Mouse (Mus musculus): Measurements from ENCODE around the gene Kpna6. TPM values are rescaled to one million over a fixed set of nuclear protein-coding genes. Genes with fewer than 3 reads are reported as not detected.

Kpna6 gene
- polyA plus RNA-seq, 1 experiment from 2014 or later: 13.1 TPM

DNA sequence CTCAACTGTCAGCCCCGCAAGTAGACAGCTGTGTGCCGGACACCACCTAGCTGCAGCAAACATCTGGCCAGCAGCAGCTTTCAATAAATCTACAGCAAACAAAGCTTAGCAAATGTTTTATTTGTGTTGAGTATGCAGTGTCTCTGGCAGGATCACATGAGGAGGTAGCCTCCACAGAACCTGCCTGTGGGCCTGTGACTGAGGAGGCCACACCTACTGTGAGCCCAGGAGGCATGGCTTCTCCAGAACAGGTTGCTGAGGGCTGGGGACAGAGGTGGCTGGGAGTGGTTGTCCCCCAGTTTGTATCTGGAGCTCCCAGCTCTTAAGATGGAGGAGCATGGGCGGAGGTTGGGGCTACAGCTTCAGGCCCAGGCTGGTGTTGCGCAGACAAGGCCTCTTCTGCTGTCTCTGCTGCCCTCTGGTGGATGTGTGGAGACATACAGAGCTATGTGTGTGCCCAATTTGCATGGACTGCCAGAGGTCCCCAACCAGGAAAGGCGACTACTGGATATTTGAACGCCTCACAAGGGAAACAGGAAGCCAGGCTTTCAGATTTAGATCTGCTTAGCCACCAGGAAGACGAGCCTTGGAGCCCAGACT is 64.0 kb downstream of the Kpna6 start:
- Histone ChIP-seq H3K4me3 (ENCODE audit: low read depth, low read length) (no peak overlapping the region), H3K9me3 (ENCODE audit: control insufficient read depth, low read length) (no peaks in the 10 kb centered on the region), H3K9ac (ENCODE audit: low read length) (no peak overlapping the region), H3K4me1 (ENCODE audit: control insufficient read depth, insufficient read depth, low read length) (no peaks in the 10 kb centered on the region), H3K27me3 (ENCODE audit: control insufficient read depth, insufficient read depth, low read length) (no peaks in the 10 kb centered on the region), H3K4me2 (ENCODE audit: low read depth, severe bottlenecking) (no peak overlapping the region), H3K27ac (replicated peaks; ENCODE audit: low read depth, low read length) (no peak overlapping the region; the same call in 1 of the 2 replicates), H3K36me3 (ENCODE audit: control insufficient read depth, insufficient read depth, low read length) (peaks cover 12% of the 10 kb centered on the region; the same call in 1 of the 2 replicates)
- WGBS: 33% methylated on average over 7 of the region's 7 CpGs
- DNase-seq (ENCODE audit: low spot score) (peak; percentile 88), ATAC-seq (ENCODE audit: insufficient number of reproducible peaks, low FRiP score, low TSS enrichment, low read depth) (0 out of 2 replicates have a peak, but pooled peaks have one; percentile 56)

DNA sequence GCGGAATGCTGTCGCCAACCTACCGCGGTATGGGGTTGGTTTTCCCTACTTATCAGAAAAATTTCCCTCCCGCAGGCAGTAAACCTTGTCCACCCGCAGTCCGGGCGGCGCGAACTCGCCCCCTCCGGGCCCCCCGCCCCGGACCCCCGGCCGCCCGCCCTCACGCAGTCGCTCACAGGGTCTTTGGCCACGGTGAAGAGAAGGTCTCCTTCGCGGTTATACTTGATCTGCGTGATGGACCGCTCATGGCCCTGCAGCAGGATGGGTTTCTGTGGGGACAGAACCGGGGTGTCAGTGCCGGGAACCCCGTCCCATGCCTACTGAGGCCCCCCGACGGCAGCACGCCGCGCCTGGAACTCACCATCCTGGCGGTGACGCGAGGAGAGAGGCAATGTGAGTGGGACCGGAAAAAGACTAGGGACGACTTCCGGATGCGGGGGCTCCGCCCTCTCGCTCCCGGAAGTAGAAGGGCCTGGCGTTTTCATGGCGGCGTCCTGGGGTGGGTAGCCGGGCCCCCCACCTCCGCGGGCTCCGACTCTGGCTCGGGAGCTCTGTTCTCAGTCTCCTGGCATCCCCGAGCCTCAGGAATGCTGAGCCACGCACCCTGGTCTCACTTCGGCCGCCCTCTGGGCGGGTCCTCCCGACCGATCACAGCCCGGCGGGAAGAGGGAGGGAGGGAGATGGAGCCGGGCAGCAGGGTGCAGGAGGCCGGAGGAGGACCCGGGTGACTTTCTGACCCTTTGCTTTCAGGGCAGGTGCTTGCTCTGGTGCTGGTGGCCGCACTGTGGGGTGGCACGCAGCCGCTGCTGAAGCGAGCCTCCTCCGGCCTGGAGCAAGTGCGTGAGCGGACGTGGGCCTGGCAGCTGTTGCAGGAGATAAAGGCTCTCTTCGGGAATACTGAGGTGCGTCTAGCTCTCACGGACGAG is 72.1 kb downstream of the Kpna6 start, which contains the start of the genes Eif3i and Tmem234:
Gene Eif3i (minus strand): TSS at position 416 of the 926 bp plus-strand sequence.
Gene Tmem234 (plus strand): TSS at position 436 of the 926 bp plus-strand sequence.
- DNase-seq (ENCODE audit: low spot score): peak; percentile 85
- Histone ChIP-seq H3K4me2 (ENCODE audit: low read depth, severe bottlenecking) (peak within 1 kb of the TSS; percentile 69), H3K27me3 (ENCODE audit: control insufficient read depth, insufficient read depth, low read length) (no peaks in the 10 kb centered on the region), H3K4me1 (ENCODE audit: control insufficient read depth, insufficient read depth, low read length) (peaks cover 13% of the 10 kb centered on the region), H3K9me3 (ENCODE audit: control insufficient read depth, low read length) (no peaks in the 10 kb centered on the region), H3K27ac (replicated peaks; ENCODE audit: low read depth, low read length) (peak within 1 kb of the TSS; percentile 62), H3K4me3 (ENCODE audit: low read depth, low read length) (peak within 1 kb of the TSS; percentile 96), H3K36me3 (ENCODE audit: control insufficient read depth, insufficient read depth, low read length) (peaks cover 4% of the 10 kb centered on the region; the same call in 1 of the 2 replicates), H3K9ac (ENCODE audit: low read length) (peak within 1 kb of the TSS; percentile 84)
- ATAC-seq (ENCODE audit: insufficient number of reproducible peaks, low FRiP score, low TSS enrichment, low read depth): peak; percentile 78
- under 1% methylated on average over 70 of the region's 74 CpGs for WGBS

Small RNA genes lying within 50 kb of the gene (microRNA-seq; reads per million reads assigned to microRNA genes)
- gene Mir7016: not detected

Other genes with a start within 250 kb of the Kpna6 start
- 0.85 and 1.8 TPM in 2 replicates for gene Zbtb8b, start 231.9 kb downstream of the Kpna6 start, polyA plus RNA-seq (2014; fragmentation: Nextera tagmentation; extraction: Ambion mirVana)
- 23.8 and 25.9 TPM in 2 replicates for gene Bsdc1, start 211.2 kb downstream of the Kpna6 start, polyA plus RNA-seq (2014; fragmentation: Nextera tagmentation; extraction: Ambion mirVana)
- gene Tssk3, start 181.7 kb downstream of the Kpna6 start, polyA plus RNA-seq (2014; fragmentation: Nextera tagmentation; extraction: Ambion mirVana): not detected in 2 replicates
- not detected in 2 replicates for gene Fam229a, start 181.6 kb downstream of the Kpna6 start, polyA plus RNA-seq (2014; fragmentation: Nextera tagmentation; extraction: Ambion mirVana)
- 1,590 and 1,591 TPM in 2 replicates for gene Marcksl1, start 159.2 kb downstream of the Kpna6 start, polyA plus RNA-seq (2014; fragmentation: Nextera tagmentation; extraction: Ambion mirVana)
- gene Hdac1, start 130.1 kb downstream of the Kpna6 start, polyA plus RNA-seq (2014; fragmentation: Nextera tagmentation; extraction: Ambion mirVana): 299 and 309 TPM in 2 replicates
- 10.7 and 12.1 TPM in 2 replicates for gene Lck, start 99.1 kb downstream of the Kpna6 start, polyA plus RNA-seq (2014; fragmentation: Nextera tagmentation; extraction: Ambion mirVana)
- 3.5 and 4.3 TPM in 2 replicates for gene Fam167b, start 94.2 kb downstream of the Kpna6 start, polyA plus RNA-seq (2014; fragmentation: Nextera tagmentation; extraction: Ambion mirVana)
- gene Eif3i, start 72.1 kb downstream of the Kpna6 start, polyA plus RNA-seq (2014; fragmentation: Nextera tagmentation; extraction: Ambion mirVana): 296 and 317 TPM in 2 replicates
- gene Tmem234, start 72.1 kb downstream of the Kpna6 start, polyA plus RNA-seq (2014; fragmentation: Nextera tagmentation; extraction: Ambion mirVana): 202 and 207 TPM in 2 replicates
- gene Dcdc2b, start 58.5 kb downstream of the Kpna6 start, polyA plus RNA-seq (2014; fragmentation: Nextera tagmentation; extraction: Ambion mirVana): 1.8 and 2.8 TPM in 2 replicates
- 26.4 and 35.0 TPM in 2 replicates for gene Iqcc, start 53.7 kb downstream of the Kpna6 start, polyA plus RNA-seq (2014; fragmentation: Nextera tagmentation; extraction: Ambion mirVana)
- 40.3 and 48.8 TPM in 2 replicates for gene Ccdc28b, start 48.8 kb downstream of the Kpna6 start, polyA plus RNA-seq (2014; fragmentation: Nextera tagmentation; extraction: Ambion mirVana)
- gene Txlna, start 31.7 kb downstream of the Kpna6 start, polyA plus RNA-seq (2014; fragmentation: Nextera tagmentation; extraction: Ambion mirVana): 111 and 123 TPM in 2 replicates
- 35.5 and 47.3 TPM in 2 replicates for gene Tmem39b, start 24.1 kb upstream of the Kpna6 start, polyA plus RNA-seq (2014; fragmentation: Nextera tagmentation; extraction: Ambion mirVana)
- gene Khdrbs1, start 69.5 kb upstream of the Kpna6 start, polyA plus RNA-seq (2014; fragmentation: Nextera tagmentation; extraction: Ambion mirVana): 162 and 189 TPM in 2 replicates
- gene Ptp4a2, start 138.5 kb upstream of the Kpna6 start, polyA plus RNA-seq (2014; fragmentation: Nextera tagmentation; extraction: Ambion mirVana): 315 and 335 TPM in 2 replicates

Data from limb, embryonic 11.5 days (tissue).